Mouse (Mus musculus) right cerebral cortex, adult 18-20 months (tissue): ENCODE data around the gene Trio.

Experiments
- DNase-seq: peaks from one replicate; pipeline ENCODE4 v3.0.0; 2022; ENCODE audit warnings: mixed read lengths

Trio gene

DNA sequence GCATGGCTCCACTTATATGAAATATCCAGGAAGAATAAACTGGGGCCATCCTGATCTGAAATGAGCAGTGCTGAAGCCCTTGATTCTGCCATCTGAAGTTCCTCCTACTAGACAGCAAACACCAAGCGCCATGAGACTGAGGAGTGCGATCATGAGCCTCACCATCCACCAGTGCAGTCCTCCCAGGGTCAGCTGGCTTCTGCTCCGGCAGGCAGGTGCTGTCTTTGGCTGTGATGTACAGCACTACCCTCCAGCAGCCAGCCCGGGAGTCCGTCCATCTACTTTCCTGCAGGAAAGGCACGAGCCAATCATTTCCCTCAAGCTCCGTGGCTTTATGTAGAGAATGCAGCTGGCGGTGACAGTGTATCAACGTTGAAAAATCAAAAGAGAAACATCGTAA is 10.0 kb upstream of the Trio start:
- DNase-seq, result no peak

DNA sequence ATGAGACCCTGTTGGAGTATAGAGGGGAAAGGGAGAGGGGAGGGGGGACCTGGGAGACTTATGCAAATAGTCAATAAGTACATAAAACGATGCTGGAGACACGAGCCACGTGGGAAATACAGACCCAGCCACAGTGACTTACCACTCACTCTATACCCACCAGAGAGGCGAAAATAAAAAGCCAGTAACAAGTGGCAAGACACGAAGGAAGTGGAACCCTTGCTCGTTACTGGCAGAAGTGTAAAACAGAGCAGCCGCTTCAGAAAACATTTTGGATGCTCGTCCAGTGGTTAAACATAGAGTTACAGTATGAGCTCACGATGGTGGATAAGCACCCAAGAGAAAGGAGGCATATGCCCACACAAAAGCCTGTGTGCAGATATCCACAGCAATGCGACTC is 9.0 kb upstream of the Trio start:
- no peak for DNase-seq

DNA sequence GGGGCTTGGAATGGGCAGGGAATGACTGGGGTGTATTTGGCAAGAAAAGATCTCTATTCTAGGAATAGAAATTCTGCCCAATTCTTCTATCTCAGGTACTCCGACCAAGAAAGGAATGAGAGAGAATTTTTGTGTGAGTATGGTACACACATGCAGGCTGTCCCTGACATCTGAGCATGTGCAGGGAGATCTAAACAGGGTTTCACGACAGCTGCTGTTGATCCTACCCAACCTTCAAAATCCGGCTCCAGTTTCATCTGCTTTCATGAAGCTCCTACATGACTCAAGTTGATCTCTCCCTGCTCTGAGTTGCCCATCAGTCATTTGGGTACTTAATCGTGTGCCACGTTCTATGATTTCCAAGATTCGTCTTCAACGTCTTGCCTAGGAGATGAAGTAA is 3.7 kb upstream of the Trio start:
- no peak for DNase-seq

DNA sequence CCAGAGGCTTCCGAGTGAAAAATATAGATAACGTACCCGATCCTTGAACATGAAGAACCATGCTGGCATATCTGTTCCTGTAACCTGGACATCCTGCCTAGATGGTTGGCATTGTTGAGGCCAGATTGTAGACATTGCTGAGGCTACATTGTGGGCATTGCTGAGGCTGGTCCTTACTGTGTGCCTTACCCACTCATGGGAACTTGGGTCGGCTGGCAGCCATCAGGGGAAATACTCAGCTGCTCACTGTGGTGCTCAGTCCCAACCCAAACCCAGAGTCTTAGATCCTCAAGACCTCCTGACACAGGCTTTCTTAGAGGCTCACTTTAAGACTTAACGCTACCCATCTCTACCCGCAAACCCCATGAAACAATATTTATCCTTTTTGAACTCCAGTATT is 2.9 kb upstream of the Trio start:
- DNase-seq, result no peak

DNA sequence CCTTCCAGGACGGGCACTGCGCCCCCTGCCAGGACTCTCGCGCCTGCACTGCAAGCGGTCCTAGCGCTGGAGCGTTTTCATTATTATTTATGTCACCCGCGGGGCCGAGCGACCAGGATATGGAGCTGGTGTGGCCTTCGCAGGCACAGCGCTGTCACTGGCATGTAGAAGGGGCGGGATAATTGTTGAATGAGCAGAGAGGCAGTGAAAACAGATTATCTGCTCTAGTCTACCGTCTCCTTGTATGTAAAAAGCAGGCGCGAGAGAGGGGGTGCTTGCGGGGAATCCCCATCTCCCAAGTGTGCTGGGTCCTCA is 476 bp upstream of the Trio start:
- no peak for DNase-seq

DNA sequence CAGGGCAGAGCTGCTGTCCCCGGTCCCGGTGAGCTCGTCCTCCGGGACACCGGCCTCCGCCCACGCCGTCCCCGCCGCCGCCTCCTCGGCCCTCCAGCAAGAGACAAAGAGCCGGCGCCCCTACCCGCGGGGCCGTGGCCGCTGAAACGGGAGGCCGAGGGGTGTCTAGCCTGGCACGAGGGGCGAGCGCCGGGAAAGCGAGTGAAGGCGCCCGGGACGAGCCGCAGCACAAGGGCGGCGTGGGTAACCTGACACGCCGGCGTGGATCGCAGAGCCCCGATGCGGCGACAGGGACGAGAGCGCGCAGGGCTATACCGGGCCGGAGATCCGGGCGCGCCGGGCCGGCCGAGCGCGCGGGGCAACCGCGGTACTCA is 696 bp downstream of the Trio start:
- peak; percentile 56 for DNase-seq

DNA sequence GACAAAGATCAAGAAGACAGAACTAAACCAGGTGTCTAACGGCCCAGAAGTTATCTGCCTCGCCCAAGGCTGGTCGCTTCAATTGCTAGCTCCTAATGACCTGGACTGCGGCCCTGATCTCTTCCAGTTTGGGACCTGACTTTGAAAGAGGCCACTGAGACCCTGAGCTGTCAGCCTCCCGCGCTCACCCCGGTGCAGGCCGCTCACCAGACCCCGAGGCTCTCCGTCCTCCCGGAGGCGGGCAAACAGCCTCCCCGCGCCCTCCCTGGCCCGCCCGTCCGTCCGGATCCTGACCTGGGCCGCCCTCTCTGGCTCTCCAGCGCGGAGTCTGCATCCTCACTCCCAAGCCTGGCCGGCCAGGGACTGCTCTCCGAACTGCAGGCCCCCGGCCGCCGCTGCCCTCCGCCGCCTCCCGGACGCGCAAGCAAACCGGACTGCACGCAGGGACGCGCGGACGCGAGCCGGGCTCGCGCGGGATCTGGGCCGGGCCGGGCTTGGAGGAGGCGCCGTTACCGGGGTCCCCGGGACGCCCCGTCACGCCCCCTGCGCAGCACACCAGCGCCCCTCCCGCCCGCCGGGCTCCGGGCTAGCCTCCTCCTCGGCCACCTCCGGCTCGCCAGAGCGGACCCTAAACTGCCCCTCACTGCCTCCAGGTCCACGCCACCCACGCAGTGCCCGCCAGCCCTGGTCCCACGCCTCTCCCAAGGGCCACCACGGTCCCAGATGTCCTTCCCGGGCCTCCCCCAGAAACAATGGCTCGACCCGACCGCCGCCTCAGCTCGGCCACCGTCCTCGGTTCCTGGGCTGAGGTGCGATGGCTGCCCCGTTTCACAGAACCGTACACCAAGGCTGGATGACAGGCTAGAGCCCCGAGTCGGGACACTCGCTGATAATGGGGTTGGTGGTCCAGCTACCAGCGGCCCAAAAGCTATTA is 1.4 kb downstream of the Trio start:
- peak; percentile 56 for DNase-seq

DNA sequence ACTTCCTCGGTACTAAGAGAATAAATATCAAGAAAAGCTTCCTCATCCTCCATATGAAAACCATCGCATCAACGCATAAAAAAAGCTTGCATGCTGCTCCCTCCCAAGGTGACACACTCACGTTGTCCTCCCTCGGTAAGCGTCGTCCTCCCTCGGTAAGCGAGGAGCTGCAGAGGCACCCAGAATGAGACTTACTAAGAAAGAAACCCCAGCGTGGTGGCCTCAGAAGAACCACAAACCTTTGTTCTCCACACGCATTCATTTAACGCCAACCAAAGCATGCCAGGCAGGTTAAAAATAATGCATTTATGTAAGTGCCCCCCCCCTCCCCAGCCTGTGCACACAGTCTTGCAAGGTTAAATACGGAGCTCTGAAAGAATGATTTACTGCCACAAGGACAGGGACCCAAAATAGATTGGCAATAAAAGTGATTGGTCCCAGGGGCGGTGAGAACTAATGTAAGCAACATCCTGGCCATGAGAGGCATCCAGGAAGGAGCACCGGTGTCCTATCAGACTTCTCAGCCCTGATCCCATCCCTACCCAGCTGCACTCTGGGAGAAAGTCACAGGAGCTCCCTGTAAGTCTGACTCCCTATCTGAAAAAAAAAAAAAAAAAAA is 3.9 kb downstream of the Trio start:
- no peak for DNase-seq

DNA sequence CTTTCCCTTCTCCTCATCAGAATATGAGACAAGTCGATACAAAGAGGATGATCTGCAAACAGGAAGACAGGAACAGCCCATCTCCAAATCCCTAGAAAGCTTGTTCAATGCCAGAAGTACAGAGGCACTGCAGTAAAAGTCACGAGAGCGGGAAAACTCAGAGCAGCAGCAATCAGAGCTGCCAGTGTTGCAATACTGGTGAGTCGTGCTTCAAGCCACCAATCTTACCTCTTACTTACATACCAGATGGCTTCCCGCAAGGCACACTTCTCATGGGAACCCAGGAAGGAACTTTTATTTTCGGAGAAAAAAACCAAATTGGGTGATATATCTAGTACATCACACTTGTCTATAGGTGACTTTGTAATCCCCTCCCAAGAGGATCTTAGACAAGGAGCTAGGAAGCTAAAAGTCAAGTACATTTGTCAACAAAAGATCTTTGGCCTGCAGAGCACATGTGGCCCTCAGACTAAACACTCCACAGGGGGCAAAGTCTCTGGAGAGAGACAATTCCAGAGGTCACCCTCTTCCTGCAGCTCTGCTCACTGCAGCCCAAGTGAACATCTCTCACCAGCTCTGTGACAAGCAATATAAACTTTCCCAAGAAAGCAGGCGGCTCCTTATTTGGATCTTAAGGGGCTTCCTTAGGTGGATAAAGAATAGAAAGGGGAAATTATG is 6.1 kb downstream of the Trio start:
- no peak for DNase-seq

DNA sequence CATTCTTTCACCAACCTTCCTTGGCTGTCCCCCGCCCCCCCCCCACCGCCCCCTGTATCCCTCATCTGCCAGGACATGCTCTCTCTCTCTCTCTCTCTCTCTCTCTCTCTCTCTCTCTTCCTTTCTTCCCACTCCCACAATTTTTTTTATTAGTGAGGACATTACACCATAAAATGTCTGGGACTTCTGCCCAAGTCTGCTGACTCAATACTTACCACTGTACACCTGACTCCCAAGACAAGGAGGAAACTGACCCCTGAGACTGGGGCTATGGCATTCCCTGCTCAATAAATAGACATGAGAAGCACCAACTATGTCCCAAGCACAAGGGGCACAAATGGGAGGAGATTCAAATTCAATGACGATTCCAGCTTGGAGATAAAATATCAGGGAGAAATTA is 18.1 kb downstream of the Trio start:
- DNase-seq, result no peak

DNA sequence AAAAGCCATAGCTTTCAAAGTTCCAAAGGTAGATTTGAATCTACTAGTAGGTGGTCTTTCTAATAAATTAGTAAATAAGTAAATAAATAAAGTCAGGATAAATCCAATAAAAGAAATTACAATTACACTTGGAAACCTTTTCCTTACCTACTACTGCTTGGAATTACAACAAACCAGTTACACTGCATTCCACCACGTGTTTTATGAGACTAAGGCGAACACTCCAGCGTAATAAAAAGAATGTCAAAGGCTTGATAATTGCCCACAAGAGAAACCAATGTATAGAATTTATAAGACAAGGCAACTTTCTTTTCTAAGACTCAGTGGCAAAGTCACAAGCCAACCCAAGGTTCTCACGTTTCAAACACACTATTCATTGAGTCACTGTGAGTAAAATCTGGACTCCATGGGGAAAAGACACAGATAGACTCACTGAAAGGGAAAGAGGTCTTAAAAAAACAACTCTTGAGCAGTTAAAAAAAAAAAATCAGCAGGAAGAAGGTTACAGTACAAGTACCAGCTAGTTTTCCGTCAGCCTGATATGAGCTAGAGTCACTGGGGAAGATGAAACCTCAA is 21.4 kb downstream of the Trio start:
- DNase-seq, result no peak

DNA sequence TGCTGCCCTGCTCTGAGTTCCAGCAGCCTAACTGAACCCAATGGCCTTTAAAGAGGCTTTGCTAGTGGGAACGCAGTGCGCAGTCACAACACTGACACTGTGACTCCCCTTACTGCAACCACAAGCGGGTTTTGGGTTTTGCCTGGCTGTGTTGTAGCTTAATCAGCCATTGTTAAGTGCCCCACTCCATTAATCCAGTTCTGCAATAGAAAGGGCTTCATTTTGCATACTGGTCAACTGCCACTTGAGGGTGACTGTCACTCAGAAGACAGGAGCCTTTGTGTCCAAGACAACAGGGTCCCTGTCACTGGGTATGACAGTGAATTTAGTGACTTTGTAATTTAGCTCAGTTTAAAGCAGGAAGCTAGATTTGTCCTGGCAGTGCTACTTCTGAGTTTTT is 23.1 kb downstream of the Trio start:
- no peak for DNase-seq

DNA sequence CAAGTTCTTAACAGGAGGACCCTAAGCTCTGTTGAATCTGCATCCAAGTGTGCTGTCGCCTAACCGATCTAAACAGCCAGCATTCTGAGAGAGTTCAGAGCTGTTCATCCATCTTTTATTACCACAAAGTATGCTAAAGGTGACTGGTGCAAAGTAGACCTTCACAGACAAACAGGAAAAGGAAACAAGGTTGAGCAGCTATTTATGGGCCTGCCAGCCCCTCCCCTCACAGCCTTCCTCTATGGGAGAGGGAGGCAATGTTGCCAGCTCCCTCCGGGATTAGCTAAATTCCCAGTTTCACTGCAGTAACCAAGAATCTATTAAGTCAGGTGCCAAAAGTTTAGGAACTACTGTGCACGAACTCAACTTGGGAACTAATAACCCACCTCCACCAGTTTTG is 24.3 kb downstream of the Trio start:
- DNase-seq, result no peak

DNA sequence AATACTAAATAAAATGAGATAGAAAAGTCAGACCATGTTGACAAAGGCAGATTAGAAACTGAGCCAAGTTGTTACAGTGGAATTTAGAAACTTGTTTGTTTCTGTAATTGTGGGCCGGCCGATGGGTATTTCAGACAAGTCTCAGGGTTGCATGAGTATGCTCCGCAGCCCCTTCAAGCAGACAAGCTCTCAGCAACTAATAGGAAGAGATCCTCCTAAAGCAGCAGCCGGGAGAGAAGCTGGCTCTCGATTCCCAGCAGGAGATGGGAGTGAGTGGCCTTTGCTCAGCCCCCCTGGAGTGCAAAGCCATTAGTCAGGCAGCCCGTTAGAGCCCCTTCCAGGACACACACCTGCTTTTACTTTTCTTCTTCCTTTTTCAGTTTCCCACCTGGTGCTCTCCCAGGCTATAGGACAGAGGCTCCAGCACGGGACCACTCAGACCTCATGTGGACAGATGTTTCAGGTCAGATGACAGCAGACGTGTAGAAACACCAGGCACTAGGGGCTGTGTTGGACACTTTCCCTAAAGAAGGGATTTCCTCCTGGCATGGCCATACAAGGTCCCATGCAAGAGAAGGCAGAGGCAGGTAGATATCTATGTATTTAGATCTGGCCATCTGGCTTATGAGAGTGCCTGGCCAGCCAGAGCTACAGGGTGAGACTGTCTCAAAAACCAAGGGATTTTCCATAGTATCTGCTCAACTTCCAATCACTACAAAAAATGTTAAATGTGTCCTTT is 26.9 kb downstream of the Trio start:
- no peak for DNase-seq

DNA sequence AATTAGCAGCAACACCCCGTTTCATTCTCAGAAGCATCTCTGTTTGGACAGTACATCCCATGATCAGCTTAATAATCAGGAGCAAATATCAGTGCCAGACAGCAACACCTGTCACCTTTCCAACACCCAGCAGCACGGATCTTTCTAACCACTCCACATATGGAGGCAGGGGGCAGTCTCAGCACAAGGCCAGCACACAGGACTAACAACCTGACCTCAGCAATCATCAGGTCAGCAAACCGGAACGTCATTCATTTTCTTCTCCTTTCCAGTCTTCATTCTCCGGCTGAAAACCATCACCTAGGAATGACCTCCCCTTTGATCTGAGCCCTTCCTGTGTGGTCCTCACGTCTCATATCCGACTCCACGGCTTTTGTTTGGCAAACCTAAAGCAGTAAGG is 27.7 kb downstream of the Trio start:
- DNase-seq, result no peak

DNA sequence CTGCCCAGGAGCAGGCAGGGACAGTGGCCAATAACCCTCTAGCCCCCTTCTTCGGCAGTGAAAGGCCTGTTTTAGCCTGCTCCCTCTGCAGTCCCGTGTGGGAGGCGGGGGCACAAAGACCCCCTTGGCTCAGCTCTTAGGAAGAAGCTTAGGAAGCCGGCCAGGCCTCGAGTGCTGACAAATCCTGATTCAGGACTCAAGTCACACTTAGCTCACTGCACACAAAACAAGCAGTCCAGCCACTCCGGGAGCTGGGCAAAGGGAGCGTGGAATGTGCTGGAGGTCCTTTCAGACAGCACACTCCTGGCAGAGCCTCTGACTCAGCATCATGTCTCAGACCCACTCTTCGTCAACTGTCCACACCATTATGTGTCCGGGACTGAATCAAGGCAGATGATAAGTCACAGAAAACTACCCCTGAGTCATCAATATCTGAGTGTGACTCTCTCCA is 28.2 kb downstream of the Trio start:
- DNase-seq, result peak; percentile 45

DNA sequence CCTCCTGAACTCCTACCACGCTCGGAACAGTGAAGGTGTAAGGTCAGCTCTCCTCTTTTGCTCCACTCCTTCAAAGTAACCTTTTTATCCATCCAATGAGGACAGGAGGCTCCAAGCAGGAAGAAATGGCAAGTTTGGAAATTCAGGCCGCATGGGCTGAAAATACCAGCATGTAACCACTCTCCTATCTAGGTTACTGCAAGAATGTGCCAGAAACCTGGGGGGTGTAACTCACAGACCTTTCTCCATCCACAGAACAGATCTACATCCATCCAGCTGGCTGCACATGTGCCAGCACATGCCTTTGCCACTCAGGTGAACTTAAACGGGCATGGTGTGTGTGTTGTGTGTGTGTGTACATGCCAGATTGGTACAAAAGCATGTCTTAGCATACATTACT is 28.9 kb downstream of the Trio start:
- no peak for DNase-seq

DNA sequence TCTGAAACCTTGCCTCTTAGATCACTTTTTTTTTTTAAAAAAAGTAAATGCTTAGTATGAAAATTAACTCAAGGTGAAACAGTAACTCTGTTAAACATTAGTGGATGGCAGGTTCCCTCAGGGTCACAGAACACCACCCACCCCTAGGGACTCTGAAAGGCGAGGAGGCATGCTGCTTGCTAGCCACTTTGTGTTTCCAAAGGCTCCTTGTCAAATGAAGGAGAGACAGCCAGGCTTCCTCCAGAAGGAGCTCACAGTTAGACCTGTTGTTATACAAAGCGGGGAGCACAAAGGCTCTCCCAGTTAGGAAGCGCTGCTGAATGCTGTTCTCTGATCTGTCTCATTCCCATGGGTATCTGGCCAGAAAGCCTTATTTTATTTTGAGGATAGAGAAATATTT is 30.2 kb downstream of the Trio start:
- DNase-seq, result no peak

DNA sequence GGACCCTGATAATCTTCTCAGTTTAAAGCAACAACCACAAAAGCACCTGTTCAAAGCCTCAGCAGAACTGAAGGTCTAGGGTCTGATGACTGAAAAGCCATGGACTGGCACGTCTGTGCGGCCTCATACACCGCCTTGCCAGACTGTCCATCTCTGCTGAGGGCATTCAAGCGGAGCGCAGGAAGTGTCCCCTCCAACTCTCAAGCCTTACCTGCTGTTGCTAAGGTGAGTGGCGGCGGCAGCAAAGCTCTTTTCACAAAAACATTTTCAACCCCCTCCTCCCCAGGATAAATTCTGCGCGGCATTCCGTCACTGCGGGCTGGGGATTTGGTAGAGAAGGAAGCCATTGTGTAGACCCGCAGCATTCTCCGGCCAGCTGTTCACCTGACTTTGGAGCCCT is 30.8 kb downstream of the Trio start:
- no peak for DNase-seq

DNA sequence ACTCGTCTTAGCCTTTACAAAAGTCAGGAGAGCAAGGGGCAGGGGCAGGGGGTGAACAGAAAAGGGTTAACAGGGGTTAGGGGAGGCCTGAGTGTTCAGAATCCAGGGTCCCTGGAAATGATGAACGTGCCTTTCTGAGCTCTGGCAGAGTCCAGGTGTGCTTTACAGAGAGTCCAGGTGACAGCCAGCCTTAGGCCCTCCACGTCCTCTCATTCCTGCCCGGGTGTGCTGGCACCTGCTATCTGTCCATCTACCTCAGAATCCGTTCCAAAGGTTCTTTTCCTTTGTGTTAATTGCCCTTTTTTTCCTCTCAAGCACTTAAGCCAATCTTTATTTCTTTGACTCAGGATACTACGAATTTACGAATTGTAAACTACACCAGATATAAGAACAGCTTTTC is 32.1 kb downstream of the Trio start:
- no peak for DNase-seq

DNA sequence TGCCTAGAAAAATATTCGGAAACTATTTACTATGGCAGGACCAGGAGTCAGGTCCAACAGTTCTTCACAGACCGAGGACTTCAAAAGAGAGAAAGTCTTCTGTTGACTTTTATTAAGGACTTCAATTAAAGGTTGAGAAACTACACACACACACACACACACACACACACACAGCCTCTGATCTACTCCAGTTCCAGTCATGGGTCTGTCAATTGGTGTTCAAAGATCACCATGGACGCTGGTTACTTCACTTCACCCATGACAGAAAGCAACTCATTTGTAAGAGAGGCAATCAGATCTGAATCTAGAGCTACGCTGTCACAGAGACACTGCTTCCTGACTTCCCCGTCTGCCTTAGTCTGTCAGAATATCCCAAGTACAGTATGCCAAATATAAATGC is 33.1 kb downstream of the Trio start:
- no peak for DNase-seq

DNA sequence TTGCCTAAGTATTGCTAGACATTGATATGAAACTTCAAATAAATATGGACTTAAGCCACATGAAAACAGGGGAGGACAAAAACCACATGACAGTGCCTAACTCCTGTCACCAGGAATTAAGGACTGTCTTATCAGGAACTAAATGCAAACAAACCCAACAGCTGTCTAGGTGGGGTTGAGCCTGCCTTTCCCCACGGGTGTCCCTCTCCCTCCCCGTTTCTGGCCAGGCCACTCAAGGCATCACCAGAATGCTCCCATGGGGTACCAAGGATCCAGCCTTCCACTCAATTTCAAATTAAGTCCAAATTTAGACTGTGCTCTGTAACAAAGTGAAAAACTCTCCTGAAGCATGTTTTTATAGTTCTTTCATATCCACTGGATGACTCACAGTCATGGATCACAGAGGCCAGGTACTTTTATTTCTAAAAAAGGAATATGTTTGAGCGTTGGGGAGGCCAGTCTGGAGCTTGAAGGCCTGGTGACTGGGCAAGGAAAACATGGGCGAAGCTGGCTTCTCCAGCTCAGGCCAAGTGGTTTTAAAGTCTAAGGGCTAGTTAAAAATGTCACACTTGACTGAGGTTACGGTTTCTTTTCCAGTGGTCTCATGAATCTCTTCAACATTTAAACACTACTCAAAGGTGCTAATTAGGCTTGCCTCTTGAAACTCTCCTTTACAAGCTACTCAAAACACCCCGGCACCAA is 33.6 kb downstream of the Trio start:
- no peak for DNase-seq
